Mouse (Mus musculus) small intestine, adult 2 months (tissue): ENCODE measurements around the gene Mettl27.

Experiments used
- CTCF ChIP-seq: fragments of 200-500 bp; IDR thresholded peaks from 2 replicates; pipeline ENCODE4 v1.5.1; 2012; ENCODE audit warnings: low read depth, mild to moderate bottlenecking, control low read depth, inconsistent platforms, low read length, moderate library complexity, mixed read lengths; ENCODE audit not compliant: insufficient replicate concordance, insufficient read length; ENCODE audit errors: extremely low read depth
- POLR2A ChIP-seq: fragments of 200-500 bp; IDR thresholded peaks from 2 replicates; pipeline ENCODE4 v1.6.1; 2012; ENCODE audit warnings: low read depth, mild to moderate bottlenecking, control low read depth, inconsistent platforms, low read length, moderate library complexity

GRCm38 (mm10) chr5:134944179-134944578, 12.0 kb downstream of the Mettl27 start:
- TF ChIP-seq POLR2A (no peak), CTCF (no peak)
